Mouse (Mus musculus) liver, embryonic 14.5 days (tissue): Measurements from ENCODE around the gene U90926.

Experiments
- CTCF ChIP-seq: IDR thresholded peaks from 2 replicates; pipeline ENCODE4 v1.5.1; 2016; ENCODE audit warnings: antibody characterized with exemption, low read depth, control low read depth
- EP300 ChIP-seq: IDR thresholded peaks from 2 replicates; pipeline ENCODE4 v1.6.1; 2016; ENCODE audit warnings: antibody characterized with exemption, low read depth

- TF ChIP-seq CTCF, result no peak
- TF ChIP-seq EP300, result no peak
Measured at GRCm38 (mm10) chr5:92210205-92210604, 5.0 kb downstream of the U90926 start.
